Mouse (Mus musculus): ENCODE measurements around the gene Ckap2l.

Gene Ckap2l

DNA sequence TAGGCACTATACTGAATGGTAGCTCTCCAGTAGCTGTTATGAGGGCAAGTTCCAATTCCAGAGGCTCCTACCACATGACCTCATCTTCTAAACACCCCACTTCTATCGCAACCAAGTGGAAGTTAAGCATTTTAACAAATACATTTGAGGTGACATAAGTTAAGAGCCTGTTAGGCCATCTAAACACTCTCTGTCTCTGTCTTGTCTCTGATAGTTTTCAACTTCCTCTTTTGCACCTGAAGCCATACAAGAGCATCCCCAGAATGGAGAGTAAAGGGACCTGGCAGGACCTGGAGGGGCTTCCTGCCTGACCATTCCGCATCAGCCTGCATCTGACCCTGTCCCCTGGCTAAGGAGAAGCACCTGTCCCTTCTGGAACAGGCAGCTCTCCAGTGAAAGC, 62.3 kb downstream of the Ckap2l start:
- no peak for DNase-seq (ENCODE audit: low spot score in 2 of 2)

DNA sequence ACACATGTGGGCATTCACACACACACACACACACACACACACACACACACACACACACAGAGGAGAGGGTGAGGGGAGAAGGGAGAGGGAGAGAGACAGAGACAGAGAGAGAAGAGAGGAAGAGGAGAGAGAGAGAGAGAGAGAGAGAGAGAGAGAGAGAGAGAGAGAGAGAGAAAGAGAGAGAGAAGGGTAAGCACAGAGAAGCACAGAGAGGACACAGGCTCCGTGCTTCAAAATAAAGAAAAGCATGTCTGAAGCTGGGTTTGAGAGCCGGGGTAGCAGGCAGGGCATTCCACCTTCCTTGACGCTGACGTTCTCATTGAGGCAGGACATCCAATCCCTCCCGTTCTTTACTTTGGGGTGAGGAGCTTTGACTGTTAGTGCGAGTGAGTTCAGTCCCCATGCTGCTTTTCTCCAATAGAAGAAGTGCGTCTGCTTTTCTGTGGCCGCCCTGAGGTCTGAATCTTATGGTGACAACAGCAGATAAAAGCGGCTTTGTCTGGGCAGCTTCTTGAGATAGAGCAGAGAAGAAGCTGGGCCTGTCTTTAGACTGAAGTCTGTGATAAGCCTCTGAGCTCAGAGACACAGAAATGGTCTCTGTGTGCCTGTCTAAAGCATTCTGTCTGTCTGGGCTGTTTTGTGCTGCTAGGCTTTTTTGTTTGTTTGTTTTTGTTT, 63.1 kb downstream of the Ckap2l start:
- no peak for DNase-seq (ENCODE audit: low spot score in 2 of 2)

DNA sequence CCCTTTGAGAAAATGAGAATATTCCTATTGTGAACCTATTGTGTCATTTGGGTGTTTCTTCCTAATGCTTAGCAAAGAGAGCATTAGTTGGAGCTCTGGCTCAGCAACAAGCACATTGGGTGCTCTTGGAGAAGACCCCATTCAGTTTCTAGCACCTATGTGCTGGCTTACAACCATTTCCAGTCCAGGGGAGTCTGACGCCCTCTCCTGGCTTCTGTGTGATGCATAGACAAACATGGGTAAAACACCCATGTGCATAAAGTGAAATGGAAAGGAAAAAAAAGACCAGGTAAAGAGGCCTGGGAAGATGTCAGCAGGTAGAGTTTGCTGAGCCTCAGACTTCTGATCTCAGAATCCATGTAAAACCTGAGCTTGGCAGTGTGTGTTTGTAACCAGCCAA, 63.8 kb downstream of the Ckap2l start:
- DNase-seq (ENCODE audit: low spot score in 2 of 2) = no peak

DNA sequence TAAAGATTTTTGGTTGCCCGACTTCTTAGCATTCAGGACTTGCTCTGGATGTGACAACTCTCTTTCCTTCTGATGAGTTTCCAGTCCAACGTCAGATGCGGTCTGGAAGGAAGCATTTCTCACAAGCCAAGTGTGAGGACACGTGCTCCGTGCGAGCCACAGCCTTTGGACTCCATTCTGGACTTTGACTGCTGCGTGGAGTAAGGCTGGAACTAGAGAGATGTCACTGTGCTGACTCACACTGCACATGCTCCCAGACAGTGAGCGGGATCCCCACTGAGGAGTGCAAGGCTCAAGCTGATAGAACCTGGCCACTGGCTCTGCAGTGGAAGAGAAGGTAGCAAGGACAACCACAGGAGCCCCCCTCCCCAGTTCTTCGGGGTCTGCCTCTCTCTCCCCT, 64.5 kb downstream of the Ckap2l start:
- DNase-seq (ENCODE audit: low spot score in 2 of 2) = no peak

DNA sequence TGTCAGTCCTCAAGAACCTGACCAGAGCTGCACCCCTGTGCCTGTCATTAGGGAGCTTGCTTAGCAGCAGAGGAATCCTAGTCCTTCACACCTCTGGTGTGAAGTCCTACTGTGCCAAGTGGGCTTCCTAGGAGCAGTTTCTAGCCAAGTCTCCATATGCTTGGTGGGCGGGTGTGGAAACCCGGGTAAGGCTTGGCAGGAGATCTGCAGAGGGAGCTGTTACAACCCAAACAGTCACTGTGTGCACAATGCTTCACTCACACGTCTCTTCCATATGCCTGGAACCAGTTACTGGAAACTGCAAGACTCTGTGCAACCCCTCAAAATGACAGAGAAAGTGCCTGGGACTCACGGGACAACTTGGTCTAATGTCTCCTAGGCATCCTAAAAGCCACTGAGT, 65.0 kb downstream of the Ckap2l start:
- DNase-seq (ENCODE audit: low spot score in 2 of 2) = no peak

DNA sequence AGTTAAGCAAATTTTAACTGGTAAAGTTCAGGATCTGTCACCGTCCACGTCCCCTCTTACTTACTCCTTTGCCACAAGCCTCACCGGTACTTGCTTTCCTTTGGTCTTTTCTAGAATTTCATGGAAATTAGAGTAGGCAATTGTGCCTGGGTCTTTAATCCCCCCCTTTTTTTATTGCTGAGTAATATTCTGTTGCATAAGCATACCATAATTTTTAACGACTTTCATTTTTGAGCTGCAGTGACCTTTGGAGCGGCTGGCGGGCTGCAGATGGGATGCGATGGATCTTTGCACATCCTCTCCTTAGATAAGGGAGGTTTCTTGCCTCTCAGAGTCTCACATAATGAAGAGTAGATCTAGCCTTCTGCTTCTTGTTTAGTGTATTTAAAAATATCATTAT, 67.7 kb downstream of the Ckap2l start:
- DNase-seq (ENCODE audit: low spot score in 2 of 2) = no peak

DNA sequence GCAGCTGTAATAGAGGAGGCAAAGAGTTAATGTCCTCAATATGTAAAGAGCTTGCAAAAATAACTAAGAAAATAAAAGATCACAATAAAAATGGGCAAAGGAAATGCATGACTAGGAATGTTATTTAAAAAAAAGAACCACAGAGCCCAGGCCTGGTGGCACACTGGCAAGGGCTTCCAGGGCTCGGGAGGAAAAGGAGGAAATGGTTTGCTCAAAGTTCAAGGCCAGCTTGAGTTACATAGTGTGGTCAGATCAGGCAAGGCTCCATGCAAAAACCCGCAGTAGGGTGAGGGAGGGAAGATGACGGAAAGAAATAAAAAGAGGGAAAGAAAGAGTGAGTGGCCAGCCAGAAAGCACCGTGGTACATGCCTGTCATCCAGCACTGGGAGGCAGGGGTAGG, 68.4 kb downstream of the Ckap2l start:
- DNase-seq (ENCODE audit: low spot score in 2 of 2) = no peak

- peak; percentile 77 to 85 for DNase-seq (ENCODE audit: low spot score in 2 of 2)
Measured at GRCm38 (mm10) chr2:129227709-129228108, 69.3 kb downstream of the Ckap2l start.

- DNase-seq (ENCODE audit: low spot score in 2 of 2) = peak; percentile 40 to 55
Measured at GRCm38 (mm10) chr2:129227011-129227529, 69.9 kb downstream of the Ckap2l start.

DNA sequence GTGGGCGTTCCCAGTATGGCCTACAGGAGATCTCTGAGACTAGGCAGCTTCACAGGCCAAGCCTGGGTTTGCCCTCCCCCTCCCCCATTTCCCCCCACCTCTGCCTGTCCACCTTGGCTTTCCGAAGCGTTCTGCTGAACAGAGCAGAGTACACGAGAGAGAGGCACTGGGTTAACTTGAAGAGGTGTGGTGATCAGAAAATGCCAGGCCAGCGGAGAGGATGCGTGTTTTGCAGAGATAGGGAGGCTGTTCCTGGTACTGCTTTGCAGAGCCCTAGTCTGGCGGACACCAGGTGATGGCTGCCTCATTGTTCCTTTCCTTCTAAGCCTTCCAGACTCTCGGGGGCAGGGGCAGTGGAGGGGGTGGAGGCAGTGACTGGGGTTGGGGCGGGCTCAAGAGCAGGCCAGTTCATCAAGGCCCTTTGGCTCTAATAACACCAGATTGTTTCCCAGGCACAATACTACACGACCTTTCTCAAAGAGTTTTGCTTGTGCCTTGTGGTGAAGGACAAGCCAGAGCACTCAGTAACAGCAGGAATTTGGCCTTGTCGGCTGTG, 70.6 kb downstream of the Ckap2l start:
- DNase-seq (ENCODE audit: low spot score in 2 of 2) = peak; percentile 65 to 83

- DNase-seq (ENCODE audit: low spot score in 2 of 2) = peak in 1 of 2 experiments; percentile 55
Measured at GRCm38 (mm10) chr2:129225251-129225819, 71.7 kb downstream of the Ckap2l start.

GRCm38 (mm10) chr2:129224178-129224577, 72.8 kb downstream of the Ckap2l start:
- DNase-seq (ENCODE audit: low spot score in 2 of 2) = no peak

DNA sequence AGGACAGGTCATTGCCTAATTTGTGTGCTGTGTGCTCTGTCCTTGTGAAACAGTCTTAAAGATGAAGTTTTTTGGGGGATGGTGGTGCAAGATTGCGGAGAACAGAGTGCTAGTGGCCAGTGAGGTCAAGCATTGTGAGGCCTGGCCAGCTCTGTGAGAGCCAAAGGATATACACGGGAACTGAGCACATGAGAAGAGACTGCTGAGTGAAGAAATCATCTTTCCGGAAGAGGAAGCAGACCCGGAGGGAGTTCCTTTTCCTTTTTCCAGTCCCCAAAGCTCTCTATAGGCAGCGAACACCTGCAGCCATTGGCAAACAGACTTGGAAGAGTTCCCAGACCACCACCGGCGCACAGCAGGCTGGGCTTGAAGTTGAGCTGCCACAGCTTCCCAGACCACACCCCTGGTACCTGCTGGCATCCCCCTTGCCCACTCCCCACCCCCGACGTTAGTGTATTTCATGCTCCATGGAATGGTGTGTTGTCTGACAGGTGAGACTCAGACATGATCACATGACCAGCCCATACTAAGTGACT, 75.8 kb downstream of the Ckap2l start:
- DNase-seq (ENCODE audit: low spot score in 2 of 2) = no peak

- no peak for DNase-seq (ENCODE audit: low spot score in 2 of 2)
Measured at GRCm38 (mm10) chr2:129218537-129219105, 78.4 kb downstream of the Ckap2l start.
